Mouse (Mus musculus): Measurements from ENCODE around the gene Orc3.
A peak's percentile ranks its signal among the peaks of the same experiment; 100 is the strongest.

Gene Orc3

GRCm38 (mm10) chr4:34614630-34615094 is at the start of gene Orc3, which contains the start of gene Rars2:
TSS of gene Orc3 (minus strand) at chr4:34614944.
TSS of gene Rars2 (plus strand) at chr4:34614957.
- DNase-seq (ENCODE audit: low read depth, low spot score), result peak; percentile 94

GRCm38 (mm10) chr4:34661927-34662326 is 47.2 kb upstream of the Orc3 start:
- DNase-seq (ENCODE audit: low read depth, low spot score), result no peak

GRCm38 (mm10) chr4:34661514-34661913 is 46.8 kb upstream of the Orc3 start:
- no peak for DNase-seq (ENCODE audit: low read depth, low spot score)

GRCm38 (mm10) chr4:34659012-34659411 is 44.3 kb upstream of the Orc3 start:
- DNase-seq (ENCODE audit: low read depth, low spot score), result no peak

GRCm38 (mm10) chr4:34656101-34656500 is 41.4 kb upstream of the Orc3 start:
- DNase-seq (ENCODE audit: low read depth, low spot score), result no peak

GRCm38 (mm10) chr4:34653179-34653578 is 38.4 kb upstream of the Orc3 start:
- DNase-seq (ENCODE audit: low read depth, low spot score), result no peak

GRCm38 (mm10) chr4:34644779-34645178 is 30.0 kb upstream of the Orc3 start:
- no peak for DNase-seq (ENCODE audit: low read depth, low spot score)

GRCm38 (mm10) chr4:34640731-34641130 is 26.0 kb upstream of the Orc3 start:
- DNase-seq (ENCODE audit: low read depth, low spot score), result no peak

- DNase-seq (ENCODE audit: low read depth, low spot score), result no peak
These were observed 25.1 kb upstream of the Orc3 start for GRCm38 (mm10) chr4:34639745-34640364.

GRCm38 (mm10) chr4:34637851-34638250 is 23.1 kb upstream of the Orc3 start:
- no peak for DNase-seq (ENCODE audit: low read depth, low spot score)

- DNase-seq (ENCODE audit: low read depth, low spot score), result no peak
These were observed 22.6 kb upstream of the Orc3 start for GRCm38 (mm10) chr4:34637386-34637785.

- no peak for DNase-seq (ENCODE audit: low read depth, low spot score)
These were observed 21.3 kb upstream of the Orc3 start for GRCm38 (mm10) chr4:34636036-34636435.

GRCm38 (mm10) chr4:34634129-34634528 is 19.4 kb upstream of the Orc3 start:
- DNase-seq (ENCODE audit: low read depth, low spot score), result no peak

- DNase-seq (ENCODE audit: low read depth, low spot score), result no peak
These were observed 15.2 kb upstream of the Orc3 start for GRCm38 (mm10) chr4:34629956-34630355.

- no peak for DNase-seq (ENCODE audit: low read depth, low spot score)
These were observed 11.7 kb upstream of the Orc3 start for GRCm38 (mm10) chr4:34626401-34626800.

GRCm38 (mm10) chr4:34625556-34625955 is 10.8 kb upstream of the Orc3 start:
- no peak for DNase-seq (ENCODE audit: low read depth, low spot score)

GRCm38 (mm10) chr4:34616146-34616545 is 1.4 kb upstream of the Orc3 start:
- DNase-seq (ENCODE audit: low read depth, low spot score), result no peak

- DNase-seq (ENCODE audit: low read depth, low spot score), result peak; percentile 36
These were observed 559 bp upstream of the Orc3 start for GRCm38 (mm10) chr4:34615303-34615702.

- no peak for DNase-seq (ENCODE audit: low read depth, low spot score)
These were observed 1.1 kb downstream of the Orc3 start for GRCm38 (mm10) chr4:34613571-34614145.

- no peak for DNase-seq (ENCODE audit: low read depth, low spot score)
These were observed 8.1 kb downstream of the Orc3 start for GRCm38 (mm10) chr4:34606658-34607057.

GRCm38 (mm10) chr4:34603123-34603522 is 11.6 kb downstream of the Orc3 start:
- no peak for DNase-seq (ENCODE audit: low read depth, low spot score)

GRCm38 (mm10) chr4:34584871-34585607 is 29.7 kb downstream of the Orc3 start:
- no peak for DNase-seq (ENCODE audit: low read depth, low spot score)

GRCm38 (mm10) chr4:34583427-34583826 is 31.3 kb downstream of the Orc3 start:
- no peak for DNase-seq (ENCODE audit: low read depth, low spot score)
